Mouse (Mus musculus): ENCODE data around the gene Gkn1. TPM values are rescaled to one million over a fixed set of nuclear protein-coding genes. Genes with fewer than 3 reads are reported as not detected.

The Gkn1 gene
- polyA plus RNA-seq, 1 experiment from 2014 or later = 0.66 TPM

DNA sequence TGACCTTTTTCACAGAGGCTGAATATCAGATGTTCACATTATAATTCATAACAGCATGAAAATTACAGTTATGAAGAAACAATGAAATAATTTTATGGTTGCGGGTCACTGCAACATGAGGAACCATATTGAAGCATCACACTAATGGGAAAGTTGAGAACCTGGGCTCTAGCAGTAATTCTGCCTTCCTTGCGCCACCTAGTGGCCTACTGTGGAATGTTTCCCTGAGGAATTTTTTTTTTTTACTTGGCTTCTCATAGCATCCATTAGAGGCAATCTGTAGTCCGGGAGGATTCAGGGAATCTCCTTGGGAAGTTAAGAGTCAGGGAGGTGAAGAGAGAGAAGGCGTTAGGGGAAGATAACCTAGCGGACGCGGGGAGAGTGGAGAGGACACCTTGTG lies 35.5 kb upstream of the Gkn1 start:
- WGBS = 10% methylated on average over 7 of the region's 7 CpGs
- H3K4me1 ChIP-seq (replicated peaks; ENCODE audit: control insufficient read depth, insufficient read depth, low read length) = 0 out of 2 replicates have a peak, but pooled peaks cover 3% of the 10 kb centered on the region
- H3K27ac ChIP-seq (ENCODE audit: low read depth) = no peak overlapping the region
- no peak overlapping the region for H3K4me3 ChIP-seq (ENCODE audit: low read depth, low read length)
- H3K9me3 ChIP-seq (ENCODE audit: control insufficient read depth, low read length) = no peaks in the 10 kb centered on the region
- H3K4me2 ChIP-seq (ENCODE audit: low read length) = no peak overlapping the region
- peaks cover 5% of the 10 kb centered on the region; the same call in 1 of the 2 replicates for H3K27me3 ChIP-seq (replicated peaks; ENCODE audit: control insufficient read depth, insufficient read depth, low read length)
- ATAC-seq (replicated peaks; ENCODE audit: low FRiP score, low TSS enrichment, low read depth) (0 out of 2 replicates have a peak, but pooled peaks have one; percentile 8), DNase-seq (ENCODE audit: low spot score) (peak; percentile 88)
- no peak overlapping the region for H3K9ac ChIP-seq (ENCODE audit: low read length)
- H3K36me3 ChIP-seq (ENCODE audit: control insufficient read depth, insufficient read depth, low read length) = no peaks in the 10 kb centered on the region

DNA sequence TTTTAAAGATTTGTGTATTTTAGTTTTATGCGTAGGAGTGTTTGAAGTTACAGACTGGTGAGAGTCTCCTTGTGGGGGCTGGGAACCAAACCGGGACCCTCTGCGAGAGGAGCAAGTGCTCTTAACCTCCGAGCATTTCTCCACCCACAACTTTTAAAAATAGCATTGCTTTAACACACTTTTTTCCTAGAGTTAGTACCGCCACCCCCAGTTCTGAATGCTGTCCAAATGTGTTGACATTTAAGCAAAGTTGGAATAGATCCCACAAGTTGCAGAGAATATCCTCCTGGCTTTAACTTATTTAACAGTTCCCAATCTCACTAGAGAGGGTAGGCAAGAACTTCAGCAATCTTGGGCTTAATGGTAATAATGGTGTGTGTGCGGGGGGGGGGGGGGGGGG lies 34.0 kb upstream of the Gkn1 start:
- no peak overlapping the region for H3K4me3 ChIP-seq (ENCODE audit: low read depth, low read length)
- no peak for ATAC-seq (replicated peaks; ENCODE audit: low FRiP score, low TSS enrichment, low read depth)
- H3K27ac ChIP-seq (ENCODE audit: low read depth) = no peak overlapping the region
- H3K27me3 ChIP-seq (replicated peaks; ENCODE audit: control insufficient read depth, insufficient read depth, low read length) = peaks cover 5% of the 10 kb centered on the region; the same call in 1 of the 2 replicates
- H3K36me3 ChIP-seq (ENCODE audit: control insufficient read depth, insufficient read depth, low read length) = no peaks in the 10 kb centered on the region
- no peak overlapping the region for H3K9ac ChIP-seq (ENCODE audit: low read length)
- 0 out of 2 replicates have a peak, but pooled peaks cover 3% of the 10 kb centered on the region for H3K4me1 ChIP-seq (replicated peaks; ENCODE audit: control insufficient read depth, insufficient read depth, low read length)
- no peaks in the 10 kb centered on the region for H3K9me3 ChIP-seq (ENCODE audit: control insufficient read depth, low read length)
- WGBS = 41% methylated on average over 5 of the region's 6 CpGs
- no peak for DNase-seq (ENCODE audit: low spot score)
- peak overlapping the region; percentile 42 for H3K4me2 ChIP-seq (ENCODE audit: low read length)

GRCm38 (mm10) chr6:87383926-87384691 lies 33.4 kb upstream of the Gkn1 start:
- peak overlapping the region; percentile 42 for H3K4me2 ChIP-seq (ENCODE audit: low read length)
- DNase-seq (ENCODE audit: low spot score) = no peak
- no peaks in the 10 kb centered on the region for H3K9me3 ChIP-seq (ENCODE audit: control insufficient read depth, low read length)
- ATAC-seq (replicated peaks; ENCODE audit: low FRiP score, low TSS enrichment, low read depth) = 0 out of 2 replicates have a peak, but pooled peaks have one; percentile 36
- peak overlapping the region; percentile 12; the same call in 1 of the 2 replicates for H3K4me3 ChIP-seq (ENCODE audit: low read depth, low read length)
- H3K27ac ChIP-seq (ENCODE audit: low read depth) = no peak overlapping the region
- H3K4me1 ChIP-seq (replicated peaks; ENCODE audit: control insufficient read depth, insufficient read depth, low read length) = 0 out of 2 replicates have a peak, but pooled peaks cover 3% of the 10 kb centered on the region
- peaks cover 5% of the 10 kb centered on the region; the same call in 1 of the 2 replicates for H3K27me3 ChIP-seq (replicated peaks; ENCODE audit: control insufficient read depth, insufficient read depth, low read length)
- H3K9ac ChIP-seq (ENCODE audit: low read length) = no peak overlapping the region
- no peaks in the 10 kb centered on the region for H3K36me3 ChIP-seq (ENCODE audit: control insufficient read depth, insufficient read depth, low read length)
- 14% methylated on average over 24 of the region's 24 CpGs for WGBS

DNA sequence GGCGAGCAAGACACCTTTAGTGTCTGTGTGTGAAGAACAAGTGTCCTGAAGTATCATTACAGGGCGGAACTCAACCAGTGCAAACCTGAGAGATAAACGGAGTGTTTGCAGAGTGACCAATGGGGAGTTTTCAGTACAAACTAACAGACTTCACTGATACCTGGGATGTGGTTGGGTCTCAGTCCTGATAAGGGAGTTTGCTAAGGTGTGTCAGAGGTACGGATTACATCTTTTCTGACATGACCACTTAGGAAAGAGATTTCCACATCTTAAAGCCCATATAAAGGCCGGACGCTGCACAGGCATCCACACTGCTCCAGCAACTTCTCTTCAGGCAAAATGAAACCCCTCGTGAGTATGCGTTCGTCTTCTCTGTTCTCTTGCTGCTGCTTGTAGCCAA lies 22.3 kb upstream of the Gkn1 start, which contains the start of gene Gkn2:
TSS of gene Gkn2 (plus strand) at position 301 of the 400 bp plus-strand sequence.
- no peak within 1 kb of the TSS for H3K4me3 ChIP-seq (ENCODE audit: low read depth, low read length)
- no peak within 1 kb of the TSS for H3K9ac ChIP-seq (ENCODE audit: low read length)
- no peaks in the 10 kb centered on the region for H3K27me3 ChIP-seq (replicated peaks; ENCODE audit: control insufficient read depth, insufficient read depth, low read length)
- DNase-seq (ENCODE audit: low spot score) = no peak
- H3K4me2 ChIP-seq (ENCODE audit: low read length) = no peak within 1 kb of the TSS
- 77% methylated on average over 9 of the region's 9 CpGs for WGBS
- H3K27ac ChIP-seq (ENCODE audit: low read depth) = no peak within 1 kb of the TSS
- no peak for ATAC-seq (replicated peaks; ENCODE audit: low FRiP score, low TSS enrichment, low read depth)
- H3K4me1 ChIP-seq (replicated peaks; ENCODE audit: control insufficient read depth, insufficient read depth, low read length) = no peaks in the 10 kb centered on the region
- no peaks in the 10 kb centered on the region for H3K9me3 ChIP-seq (ENCODE audit: control insufficient read depth, low read length)
- no peaks in the 10 kb centered on the region for H3K36me3 ChIP-seq (ENCODE audit: control insufficient read depth, insufficient read depth, low read length)

- H3K27ac ChIP-seq (ENCODE audit: low read depth) = no peak overlapping the region
- H3K4me1 ChIP-seq (replicated peaks; ENCODE audit: control insufficient read depth, insufficient read depth, low read length) = no peaks in the 10 kb centered on the region
- no peak overlapping the region for H3K9ac ChIP-seq (ENCODE audit: low read length)
- DNase-seq (ENCODE audit: low spot score) = no peak
- H3K9me3 ChIP-seq (ENCODE audit: control insufficient read depth, low read length) = no peaks in the 10 kb centered on the region
- 69% methylated on average over 5 of the region's 5 CpGs for WGBS
- H3K4me2 ChIP-seq (ENCODE audit: low read length) = no peak overlapping the region
- H3K27me3 ChIP-seq (replicated peaks; ENCODE audit: control insufficient read depth, insufficient read depth, low read length) = no peaks in the 10 kb centered on the region
- no peak for ATAC-seq (replicated peaks; ENCODE audit: low FRiP score, low TSS enrichment, low read depth)
- H3K36me3 ChIP-seq (ENCODE audit: control insufficient read depth, insufficient read depth, low read length) = no peaks in the 10 kb centered on the region
- no peak overlapping the region for H3K4me3 ChIP-seq (ENCODE audit: low read depth, low read length)
These were observed 18.5 kb upstream of the Gkn1 start for GRCm38 (mm10) chr6:87369223-87369622.

- H3K9me3 ChIP-seq (ENCODE audit: control insufficient read depth, low read length) = no peaks in the 10 kb centered on the region
- peak; percentile 79 for ATAC-seq (replicated peaks; ENCODE audit: low FRiP score, low TSS enrichment, low read depth)
- H3K27me3 ChIP-seq (replicated peaks; ENCODE audit: control insufficient read depth, insufficient read depth, low read length) = no peaks in the 10 kb centered on the region
- WGBS = 61% methylated on average over 5 of the region's 5 CpGs
- H3K27ac ChIP-seq (ENCODE audit: low read depth) = no peak overlapping the region
- H3K36me3 ChIP-seq (ENCODE audit: control insufficient read depth, insufficient read depth, low read length) = no peaks in the 10 kb centered on the region
- peak; percentile 62 for DNase-seq (ENCODE audit: low spot score)
- H3K4me1 ChIP-seq (replicated peaks; ENCODE audit: control insufficient read depth, insufficient read depth, low read length) = no peaks in the 10 kb centered on the region
- no peak overlapping the region for H3K9ac ChIP-seq (ENCODE audit: low read length)
- H3K4me3 ChIP-seq (ENCODE audit: low read depth, low read length) = no peak overlapping the region
- no peak overlapping the region for H3K4me2 ChIP-seq (ENCODE audit: low read length)
These were observed 3.7 kb upstream of the Gkn1 start for GRCm38 (mm10) chr6:87354441-87354840.

DNA sequence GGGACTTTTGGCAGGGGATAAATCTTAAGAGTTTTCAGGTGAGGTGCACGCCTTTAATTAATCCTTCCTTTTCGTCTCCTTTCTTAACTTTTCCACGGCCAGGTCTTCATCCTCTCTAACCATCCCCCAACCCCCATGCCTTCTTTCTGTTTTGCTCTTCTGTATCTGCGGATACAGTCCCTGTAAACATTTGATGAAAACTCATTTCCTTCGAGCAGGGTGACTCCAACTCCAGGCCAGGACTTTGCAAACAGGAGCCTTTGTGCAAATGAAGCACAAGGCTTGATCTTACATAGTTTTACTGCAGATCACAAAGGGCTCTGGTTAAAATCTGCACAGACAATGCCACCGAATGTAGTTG lies 14.8 kb downstream of the Gkn1 start:
- Histone ChIP-seq H3K36me3 (ENCODE audit: control insufficient read depth, insufficient read depth, low read length) (no peaks in the 10 kb centered on the region), H3K4me2 (ENCODE audit: low read length) (peak overlapping the region; percentile 64; the same call in 1 of the 2 replicates), H3K4me3 (ENCODE audit: low read depth, low read length) (no peak overlapping the region; the same call in 1 of the 2 replicates), H3K9ac (ENCODE audit: low read length) (no peak overlapping the region), H3K27me3 (replicated peaks; ENCODE audit: control insufficient read depth, insufficient read depth, low read length) (no peaks in the 10 kb centered on the region), H3K4me1 (replicated peaks; ENCODE audit: control insufficient read depth, insufficient read depth, low read length) (peaks cover 11% of the 10 kb centered on the region; the same call in 1 of the 2 replicates), H3K9me3 (ENCODE audit: control insufficient read depth, low read length) (no peaks in the 10 kb centered on the region), H3K27ac (ENCODE audit: low read depth) (no peak overlapping the region)
- DNase-seq (ENCODE audit: low spot score) = no peak
- 24% methylated on average over 6 of the region's 6 CpGs for WGBS
- ATAC-seq (replicated peaks; ENCODE audit: low FRiP score, low TSS enrichment, low read depth) = no peak; the same call in 1 of the 2 replicates

- peak within 1 kb of the TSS; percentile 64 for H3K4me2 ChIP-seq (ENCODE audit: low read length)
- H3K4me3 ChIP-seq (ENCODE audit: low read depth, low read length) = peak within 1 kb of the TSS; percentile 64
- no peaks in the 10 kb centered on the region for H3K9me3 ChIP-seq (ENCODE audit: control insufficient read depth, low read length)
- no peaks in the 10 kb centered on the region for H3K36me3 ChIP-seq (ENCODE audit: control insufficient read depth, insufficient read depth, low read length)
- WGBS = under 1% methylated on average over 54 of the region's 54 CpGs
- H3K4me1 ChIP-seq (replicated peaks; ENCODE audit: control insufficient read depth, insufficient read depth, low read length) = peaks cover 15% of the 10 kb centered on the region; the same call in 1 of the 2 replicates
- H3K27me3 ChIP-seq (replicated peaks; ENCODE audit: control insufficient read depth, insufficient read depth, low read length) = no peaks in the 10 kb centered on the region
- H3K9ac ChIP-seq (ENCODE audit: low read length) = peak within 1 kb of the TSS; percentile 74
- peak; percentile 90 for DNase-seq (ENCODE audit: low spot score)
- peak; percentile 80 for ATAC-seq (replicated peaks; ENCODE audit: low FRiP score, low TSS enrichment, low read depth)
- peak within 1 kb of the TSS; percentile 76 for H3K27ac ChIP-seq (ENCODE audit: low read depth)
These were observed 15.4 kb downstream of the Gkn1 start, which contains the start of gene Antxr1 for GRCm38 (mm10) chr6:87335091-87335934. Gene Antxr1 (minus strand): TSS chr6:87335821.
